Mouse (Mus musculus) embryonic fibroblast, embryonic 13.5 days (primary cell): ENCODE data around the gene Arl15. TPM values are rescaled to one million over a fixed set of nuclear protein-coding genes. Genes with fewer than 3 reads are reported as not detected.

Experiments used
- H3K27ac ChIP-seq: 2 replicates; pipeline ENCODE4 v1.5.1; 2012; ENCODE audit warnings: low read length, control low read depth, inconsistent platforms; ENCODE audit not compliant: insufficient read depth
- H3K4me1 ChIP-seq: 2 replicates; pipeline ENCODE4 v1.6.1; 2011; ENCODE audit warnings: low read length; ENCODE audit not compliant: control insufficient read depth, insufficient read depth
- H3K4me3 ChIP-seq: 2 replicates; pipeline ENCODE4 v1.5.1; 2011; ENCODE audit warnings: mild to moderate bottlenecking, control low read depth, low read length; ENCODE audit not compliant: insufficient read depth
- CTCF ChIP-seq: IDR thresholded peaks from 2 replicates; pipeline ENCODE4 v1.5.1; 2011; ENCODE audit warnings: mild to moderate bottlenecking, control low read depth, low read length, moderate library complexity, borderline replicate concordance; ENCODE audit not compliant: insufficient read depth
- POLR2A ChIP-seq: IDR thresholded peaks from 2 replicates; pipeline ENCODE4 v1.6.1; 2011; ENCODE audit warnings: low read depth, mild to moderate bottlenecking, control low read depth, low read length, moderate library complexity
- polyA plus RNA-seq: library from polyadenylated mRNA; stranded (reverse); fragments of >200 nt; gene quantifications from 2 replicates; pipeline ENCODE4 v1.2.4, GENCODE M21; 2011; ENCODE audit warnings: low read depth; ENCODE audit not compliant: missing spikeins, insufficient read length

Arl15 gene
- polyA plus RNA-seq, 1 experiment = 26.9 TPM

GRCm38 (mm10) chr13:114138921-114139320 lies 344.6 kb downstream of the Arl15 start:
- H3K27ac ChIP-seq = no peak overlapping the region
- no peaks in the 10 kb centered on the region for H3K4me1 ChIP-seq
- TF ChIP-seq CTCF = no peak
- no peak for TF ChIP-seq POLR2A
- H3K4me3 ChIP-seq = no peak overlapping the region

- Histone ChIP-seq H3K4me1 (no peaks in the 10 kb centered on the region), H3K4me3 (no peak overlapping the region), H3K27ac (no peak overlapping the region)
- TF ChIP-seq POLR2A (no peak), CTCF (no peak)
Observed at GRCm38 (mm10) chr13:114139570-114139969, 345.3 kb downstream of the Arl15 start.

- H3K27ac ChIP-seq = no peak overlapping the region
- no peak overlapping the region for H3K4me3 ChIP-seq
- TF ChIP-seq CTCF = no peak
- TF ChIP-seq POLR2A = no peak
- no peaks in the 10 kb centered on the region for H3K4me1 ChIP-seq
Observed at GRCm38 (mm10) chr13:114142826-114143225, 348.5 kb downstream of the Arl15 start.

GRCm38 (mm10) chr13:114143247-114143646 lies 348.9 kb downstream of the Arl15 start:
- H3K27ac ChIP-seq = no peak overlapping the region
- H3K4me3 ChIP-seq = no peak overlapping the region
- TF ChIP-seq CTCF = no peak
- no peak for TF ChIP-seq POLR2A

GRCm38 (mm10) chr13:114144052-114145046 lies 350.0 kb downstream of the Arl15 start:
- Histone ChIP-seq H3K4me1 (no peaks in the 10 kb centered on the region), H3K4me3 (no peak overlapping the region), H3K27ac (no peak overlapping the region)
- TF ChIP-seq CTCF (no peak), POLR2A (no peak)

More at GRCm38 (mm10) chr13:114143247-114143646, 348.9 kb downstream of the Arl15 start:
- H3K4me1 ChIP-seq = no peaks in the 10 kb centered on the region

- TF ChIP-seq CTCF (no peak), POLR2A (no peak)
- Histone ChIP-seq H3K27ac (no peak overlapping the region), H3K4me3 (no peak overlapping the region), H3K4me1 (no peaks in the 10 kb centered on the region)
Observed at GRCm38 (mm10) chr13:114145249-114145648, 350.9 kb downstream of the Arl15 start.

- no peaks in the 10 kb centered on the region for H3K4me1 ChIP-seq
- H3K4me3 ChIP-seq = no peak overlapping the region
- TF ChIP-seq CTCF = no peak
- no peak for TF ChIP-seq POLR2A
- H3K27ac ChIP-seq = no peak overlapping the region
Observed at GRCm38 (mm10) chr13:114150856-114151697, 356.8 kb downstream of the Arl15 start.

- H3K27ac ChIP-seq = no peak overlapping the region
- no peaks in the 10 kb centered on the region for H3K4me1 ChIP-seq
- TF ChIP-seq CTCF (no peak), POLR2A (no peak)
- no peak overlapping the region for H3K4me3 ChIP-seq
Observed at GRCm38 (mm10) chr13:114151698-114152069, 357.4 kb downstream of the Arl15 start.

GRCm38 (mm10) chr13:114156689-114157088 lies 362.4 kb downstream of the Arl15 start:
- H3K4me1 ChIP-seq = peaks cover 4% of the 10 kb centered on the region; the same call in 1 of the 2 replicates
- H3K4me3 ChIP-seq = no peak overlapping the region
- no peak overlapping the region for H3K27ac ChIP-seq
- no peak for TF ChIP-seq CTCF
- TF ChIP-seq POLR2A = no peak
